Mouse (Mus musculus) heart, postnatal 10 days (tissue): ENCODE data around the gene Rbsn. TPM values are rescaled to one million over a fixed set of nuclear protein-coding genes. Genes with fewer than 3 reads are reported as not detected.
A peak's percentile ranks its signal among the peaks of the same experiment; 100 is the strongest.

ENCODE experiments used
- DNase-seq, 2 experiments: peaks; one replicate each; pipeline ENCODE4 v3.0.0; 2021
- intact Hi-C: fragments of 180-260 bp; cut with DNase I; formaldehyde crosslinking; loops from one replicate; pipeline ENCODE4 v1.15.1; 2025
- total RNA-seq, 2 experiments: library from RNA; stranded (reverse); gene quantifications; 2 replicates each; pipeline ENCODE4 v1.2.3; 2021

Gene Rbsn
- 10 to 100 TPM; 15.2 to 17.4 TPM for total RNA-seq

DNA sequence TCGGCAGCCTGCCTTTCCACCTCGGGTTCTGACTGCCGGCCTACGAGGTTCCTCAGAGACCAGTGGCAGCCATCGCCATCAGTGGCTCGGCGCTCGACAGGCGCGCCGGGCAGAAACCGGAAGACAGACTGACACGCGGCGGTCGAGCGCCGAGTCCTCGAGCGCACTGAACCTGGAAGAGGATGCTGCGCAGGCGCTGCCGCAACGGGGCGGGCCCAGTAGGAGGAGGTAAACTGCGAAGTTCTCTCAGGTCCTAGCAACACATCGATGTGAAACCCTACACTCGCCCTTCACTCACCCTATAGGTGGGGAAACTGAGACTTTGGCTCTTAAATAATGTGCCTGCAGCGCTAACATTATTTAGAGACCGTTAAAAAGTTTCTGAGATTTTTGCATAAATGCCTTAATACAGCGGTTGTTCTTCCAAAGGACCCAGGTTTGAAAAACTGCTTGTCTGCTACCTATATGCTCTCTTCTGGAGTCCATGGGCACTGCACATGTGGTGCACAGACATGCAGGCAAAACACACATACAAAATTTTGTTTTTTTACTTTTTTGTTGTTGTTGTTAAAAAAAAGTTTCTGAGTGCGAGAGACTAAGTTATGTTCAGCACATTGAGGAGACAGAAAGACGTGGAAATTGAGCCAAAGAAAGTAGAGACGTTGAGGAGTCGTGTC lies at the start of gene Rbsn:
Gene Rbsn (minus strand): TSS at position 153 of the 677 bp plus-strand sequence.
- intact Hi-C loops: no loop called here
- DNase-seq: peak; percentile 94 to 96

DNA sequence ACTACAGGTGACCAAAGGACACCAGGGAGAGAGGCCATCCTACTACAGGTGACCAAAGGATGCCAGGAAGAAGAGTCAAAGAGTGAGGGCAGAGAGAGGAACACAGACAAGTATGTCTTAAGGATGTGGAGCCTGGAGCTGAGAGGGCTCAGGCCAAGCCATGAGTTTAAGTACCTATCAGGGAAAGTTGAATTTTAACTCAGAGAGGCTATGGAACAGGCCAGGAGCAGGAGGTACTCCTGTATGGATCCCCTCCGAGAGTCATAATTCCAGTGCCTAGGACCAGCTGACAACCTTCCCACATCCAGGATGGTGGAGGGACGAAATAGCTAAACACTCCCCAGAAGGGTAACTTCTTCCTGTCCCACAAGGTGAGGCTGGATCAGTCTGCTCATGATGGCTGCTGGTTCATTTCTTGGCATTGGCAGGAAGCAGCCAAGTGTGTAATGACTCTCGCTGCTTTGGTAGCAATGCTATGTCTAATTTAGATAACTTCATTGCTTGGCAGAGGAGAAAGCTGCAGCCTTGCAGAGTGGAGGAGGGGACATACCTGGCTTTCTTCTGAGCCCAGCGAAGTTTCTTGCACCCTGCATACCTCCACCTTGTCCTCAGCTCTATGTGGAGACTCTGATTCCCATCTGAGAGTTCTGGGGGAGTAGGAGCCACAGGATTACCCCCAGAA lies 46.6 kb upstream of the Rbsn start:
- no peak for DNase-seq
- intact Hi-C loops: loop anchor here (10.0 kb wide), 1 partner anchor 197 kb away; no protein-coding TSS in a partner anchor

DNA sequence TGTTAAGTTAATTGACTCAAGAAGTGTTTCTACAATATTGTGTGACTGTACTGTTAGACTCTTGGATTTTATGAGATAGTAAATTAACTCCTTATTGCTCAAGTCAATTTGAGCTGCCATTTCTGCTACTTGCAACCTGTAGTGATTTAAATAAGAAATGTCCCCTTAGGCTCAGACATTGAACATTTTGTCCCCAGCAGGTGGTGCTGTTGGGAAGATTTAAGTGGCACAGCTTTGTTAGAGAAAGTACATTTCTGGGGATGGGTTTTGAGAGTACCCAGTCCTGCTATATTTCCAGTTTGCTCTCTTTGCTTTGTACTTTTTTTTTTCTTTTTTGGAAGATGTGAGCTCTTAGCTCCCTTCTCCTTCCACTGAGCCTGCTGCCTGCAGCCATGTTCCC lies 40.6 kb upstream of the Rbsn start:
- DNase-seq: no peak
- intact Hi-C loops: no loop called here

DNA sequence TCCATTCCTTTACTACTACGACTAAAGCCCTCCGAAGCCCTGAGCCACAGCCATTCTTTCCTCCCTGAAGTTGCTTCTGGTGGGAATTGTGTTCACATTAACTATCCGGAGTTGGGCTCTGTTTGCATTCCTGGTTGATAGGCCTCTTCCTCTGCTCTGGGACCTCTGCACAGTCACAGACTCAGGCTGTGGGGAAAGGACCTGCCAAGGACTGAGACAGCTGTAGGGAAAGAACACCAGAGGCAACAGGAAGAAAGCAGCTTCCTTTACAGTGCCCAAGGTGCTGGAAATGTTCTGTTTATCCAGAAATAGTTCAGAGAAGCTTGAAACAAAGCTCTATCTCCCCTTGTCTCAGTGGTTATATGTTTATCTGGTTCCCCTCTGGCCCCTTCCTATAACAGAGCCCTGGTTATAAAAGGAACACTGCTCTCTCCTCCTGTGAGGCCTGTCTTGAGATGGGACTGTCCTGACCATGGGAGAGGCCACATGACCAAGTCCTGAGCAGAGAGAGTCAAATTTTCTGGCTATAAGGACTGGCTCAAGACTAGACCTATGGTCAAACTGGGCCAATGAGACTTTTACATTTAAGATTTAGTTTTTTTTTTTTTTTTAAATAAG lies 38.6 kb upstream of the Rbsn start:
- intact Hi-C loops: no loop called here
- no peak for DNase-seq

DNA sequence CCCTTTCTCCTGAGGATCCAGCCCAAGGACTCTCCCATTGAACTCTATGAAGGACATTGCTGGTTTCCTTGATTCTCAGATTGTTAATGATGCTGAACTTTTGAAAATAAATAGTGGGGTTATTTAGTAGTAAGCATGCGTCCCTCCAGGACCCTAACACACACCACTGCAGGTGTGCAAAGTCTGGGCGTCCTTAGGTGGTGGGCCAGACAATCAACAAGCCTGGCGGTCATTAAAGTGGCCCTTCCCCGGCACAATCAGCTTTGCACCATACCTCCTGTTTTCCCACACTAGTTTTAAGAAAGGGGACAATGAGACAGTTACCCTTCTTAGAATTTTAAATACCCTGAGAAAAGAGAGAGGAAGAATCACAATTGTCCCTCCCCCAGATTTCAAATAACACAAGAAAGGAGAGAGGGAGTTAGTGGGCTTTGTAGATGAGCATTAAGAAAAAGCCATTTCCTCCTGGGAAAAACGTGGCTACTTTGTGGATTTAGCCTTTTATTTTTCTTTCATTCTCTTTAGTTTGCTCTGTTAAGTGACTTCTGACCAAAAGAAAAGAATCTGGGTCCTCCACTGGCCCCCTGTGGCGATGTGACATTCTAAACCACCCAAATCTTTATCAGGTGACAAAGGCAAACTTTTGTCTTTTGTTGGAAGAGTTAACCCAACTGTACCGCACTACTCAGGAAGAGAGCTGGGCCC lies 32.6 kb upstream of the Rbsn start:
- intact Hi-C loops: no loop called here
- DNase-seq: no peak

DNA sequence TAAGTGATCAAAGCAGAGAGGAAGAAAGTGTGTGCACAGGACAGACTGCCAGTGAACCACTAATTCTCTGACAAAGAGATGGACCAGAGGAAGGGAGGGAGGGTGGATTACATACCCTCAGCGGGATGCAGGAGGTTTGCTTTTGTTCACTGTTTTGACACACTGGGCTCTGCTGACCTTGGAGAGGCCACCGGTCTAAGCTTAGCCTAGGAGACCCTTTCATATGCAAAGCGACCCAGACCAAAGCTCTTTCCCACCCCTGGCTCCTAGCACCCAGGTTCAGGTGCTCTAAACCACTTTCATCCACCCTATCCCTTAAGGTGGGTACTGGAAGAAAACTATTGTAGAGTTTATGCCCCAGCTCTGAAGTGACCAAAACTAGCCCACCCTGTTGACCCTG lies 31.6 kb upstream of the Rbsn start:
- no peak for DNase-seq
- intact Hi-C loops: no loop called here

DNA sequence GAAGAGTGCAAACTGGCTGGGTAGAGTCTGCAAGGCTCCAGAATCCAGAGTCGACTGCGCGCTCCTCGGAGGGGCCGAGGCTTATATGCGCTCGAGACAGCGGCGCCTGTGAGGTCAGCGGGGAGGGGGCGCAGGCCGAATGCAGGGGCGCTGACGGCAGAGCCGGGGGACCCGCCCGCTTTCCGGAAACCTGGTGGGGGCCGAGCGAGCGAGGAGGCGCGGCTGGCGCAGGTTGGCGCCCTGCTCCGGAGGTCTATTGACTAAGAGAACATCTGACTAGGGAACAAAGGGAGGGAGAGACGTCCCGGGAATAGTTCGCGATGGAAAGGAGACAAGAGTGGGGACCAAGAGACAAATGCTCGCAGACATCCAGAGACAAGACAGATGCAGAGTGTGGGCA lies 29.9 kb upstream of the Rbsn start, which contains the start of gene Trh:
Gene Trh (minus strand): TSS at position 60 of the 400 bp plus-strand sequence.
- intact Hi-C loops: no loop called here
- no peak for DNase-seq

DNA sequence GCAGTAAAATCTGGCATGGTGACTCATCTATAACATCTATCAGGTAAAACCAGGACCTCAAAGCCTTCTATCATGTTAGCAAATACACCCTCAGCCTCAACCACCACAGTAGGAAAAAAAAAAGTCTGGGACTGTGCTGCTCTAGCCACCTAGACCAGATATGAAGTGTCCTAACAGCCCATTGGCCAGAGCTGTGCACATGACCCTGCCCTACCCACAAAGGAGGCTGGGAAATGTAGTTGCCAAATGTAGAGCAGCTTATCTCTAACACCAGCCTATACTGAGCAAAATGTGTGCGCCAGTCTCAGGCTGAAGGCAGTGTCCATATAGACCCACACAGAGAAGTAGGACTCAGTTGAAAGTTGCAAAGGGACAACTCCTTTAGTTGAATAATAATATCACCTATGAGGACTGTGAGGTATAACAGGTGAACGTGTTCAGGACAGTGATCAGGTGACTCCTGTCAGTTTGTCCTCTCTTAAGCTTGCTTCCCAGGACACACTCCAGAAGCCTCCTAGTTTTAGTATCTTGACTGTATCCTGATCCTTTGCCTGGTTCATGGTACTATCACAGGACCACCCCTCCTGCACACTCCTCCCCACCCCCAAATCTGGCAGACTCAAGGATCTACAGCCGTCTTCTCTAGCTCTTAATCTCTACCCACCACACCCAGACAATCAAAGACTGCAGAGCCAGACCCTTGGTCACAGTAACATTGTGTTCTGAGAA lies 26.6 kb upstream of the Rbsn start:
- DNase-seq: peak; percentile 44 to 52
- intact Hi-C loops: no loop called here

DNA sequence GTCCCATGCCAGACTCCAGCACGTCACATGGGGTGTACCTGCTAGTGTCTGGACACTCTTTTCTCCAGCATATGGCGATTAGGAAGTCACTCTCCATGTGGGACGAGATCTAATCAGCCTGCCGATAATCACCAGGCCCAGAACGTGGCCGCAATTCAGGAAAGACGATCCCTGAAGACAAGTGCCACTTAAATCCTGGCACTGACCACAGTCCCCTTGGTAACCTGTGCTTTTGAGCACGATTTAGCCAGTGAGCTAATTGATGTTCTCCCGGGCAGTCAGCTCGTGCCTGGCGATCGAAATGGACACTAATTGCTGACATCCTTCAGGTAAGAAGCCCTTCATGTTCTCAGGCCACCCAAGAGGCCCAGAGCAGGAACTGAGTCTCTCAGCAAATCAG lies 20.3 kb upstream of the Rbsn start:
- intact Hi-C loops: no loop called here
- DNase-seq: no peak

DNA sequence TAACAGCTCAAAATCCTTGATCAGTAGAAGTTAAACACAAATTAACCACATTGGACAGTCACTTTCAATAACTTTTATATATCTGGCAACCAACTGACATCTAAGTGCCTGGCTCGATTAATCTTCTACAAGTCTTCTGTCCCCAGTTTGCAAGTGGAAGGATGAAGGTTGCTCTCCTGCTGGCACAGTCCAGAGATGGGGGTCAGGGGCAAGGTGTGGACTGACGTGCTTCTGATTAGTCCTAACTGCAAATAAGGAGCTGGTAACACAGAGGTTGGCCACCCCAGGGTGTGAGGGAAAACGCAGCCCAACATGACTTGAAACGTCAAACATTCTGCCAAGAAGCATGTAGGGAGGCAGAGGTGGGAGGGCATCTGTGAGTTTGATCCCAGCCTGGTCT lies 17.0 kb upstream of the Rbsn start:
- DNase-seq: no peak
- intact Hi-C loops: no loop called here

DNA sequence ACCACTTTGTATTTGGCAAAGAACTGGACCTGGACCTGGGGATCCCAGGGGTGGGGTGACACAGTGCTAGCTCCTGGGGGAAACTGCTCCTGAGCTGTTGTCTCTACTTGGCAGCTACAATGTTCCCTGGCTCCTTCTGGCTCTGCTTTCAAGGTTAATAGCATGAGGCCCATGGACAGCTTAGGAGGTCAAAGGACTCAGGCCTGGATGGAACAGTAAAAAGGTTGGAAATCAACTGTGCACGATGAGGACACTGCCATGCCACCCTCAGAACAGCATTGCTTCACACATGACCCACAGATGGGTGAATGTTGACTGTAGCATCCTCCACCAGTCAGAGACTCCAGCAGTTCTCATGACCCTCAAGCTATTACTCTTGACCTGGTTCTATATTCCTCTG lies 16.6 kb upstream of the Rbsn start:
- intact Hi-C loops: no loop called here
- no peak for DNase-seq

DNA sequence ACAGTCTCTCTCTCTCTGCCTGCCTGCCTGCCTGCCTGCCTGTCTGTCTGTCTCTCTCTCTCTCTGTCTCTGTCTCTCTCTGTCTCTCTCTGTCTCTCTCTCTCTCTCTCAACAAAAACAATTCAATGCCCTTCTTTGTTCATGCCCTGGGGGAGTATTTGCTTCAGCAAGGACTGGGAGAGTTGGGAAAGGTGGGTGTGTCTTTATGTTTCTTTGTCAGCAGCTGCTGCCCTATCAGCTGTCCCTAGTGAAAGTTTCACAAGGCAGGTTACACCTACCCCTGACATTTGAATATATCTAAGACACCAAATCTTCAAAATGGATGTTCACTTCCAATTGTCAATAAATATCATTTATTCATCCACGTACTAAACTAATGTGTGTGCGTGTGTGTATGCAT lies 14.9 kb upstream of the Rbsn start:
- intact Hi-C loops: no loop called here
- no peak for DNase-seq

DNA sequence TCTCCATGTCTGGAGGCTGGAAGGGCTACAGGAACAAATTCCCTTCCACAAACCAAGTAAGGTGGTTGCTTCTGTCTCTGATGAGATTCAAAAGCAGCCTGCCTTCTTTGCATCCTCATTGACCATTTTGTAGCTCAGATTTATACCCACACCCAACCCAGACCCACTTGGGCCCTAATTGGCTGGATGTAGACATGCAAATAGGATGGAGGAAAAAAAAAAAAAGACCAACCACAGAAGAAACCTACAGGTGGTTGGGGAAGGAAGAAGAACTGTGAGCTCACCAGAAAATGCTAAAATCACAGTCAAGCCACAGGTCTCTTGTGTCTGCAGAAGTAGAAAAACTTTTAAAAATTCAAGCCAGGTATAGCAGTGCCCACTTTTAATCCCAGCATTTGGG lies 14.4 kb upstream of the Rbsn start:
- intact Hi-C loops: no loop called here
- DNase-seq: no peak

DNA sequence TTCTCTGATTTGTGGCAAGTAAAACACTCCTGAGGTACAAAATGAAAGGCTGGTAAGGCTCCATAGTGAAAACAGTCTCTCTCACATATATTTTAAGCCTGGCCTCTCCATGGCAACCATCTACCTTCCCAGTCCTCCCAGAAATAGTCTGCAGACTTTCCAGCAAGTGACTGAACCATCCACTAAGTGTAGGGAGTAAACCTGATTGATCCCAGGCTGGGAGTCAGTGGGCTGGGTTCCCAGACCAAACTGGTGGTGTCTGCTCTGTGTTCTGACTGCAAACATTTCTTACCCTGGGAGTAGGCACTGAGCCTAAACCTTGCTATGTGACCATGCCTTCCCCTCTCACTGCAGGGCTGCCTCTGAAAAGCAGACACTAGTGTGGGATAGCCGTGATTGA lies 10.3 kb upstream of the Rbsn start:
- intact Hi-C loops: no loop called here
- DNase-seq: no peak

DNA sequence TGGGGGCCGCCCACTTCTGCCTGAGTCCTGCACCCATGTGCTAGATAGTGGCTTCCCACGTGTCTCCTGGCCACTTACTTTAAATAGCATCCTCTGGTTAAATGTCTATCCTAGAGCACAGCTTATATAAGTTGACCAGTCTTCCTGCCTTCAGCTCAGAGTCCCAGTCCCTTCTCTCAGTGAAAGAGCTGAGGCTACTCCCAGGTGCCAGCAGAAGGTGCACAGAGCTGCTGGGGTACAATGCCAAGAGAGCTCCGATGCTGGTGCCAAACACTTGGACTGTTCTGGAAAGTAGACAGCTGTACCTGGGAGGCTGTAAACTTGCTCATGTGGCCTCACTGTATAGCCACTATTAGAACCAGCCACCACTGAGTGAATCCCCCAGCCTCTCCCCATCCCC lies 7.3 kb upstream of the Rbsn start:
- no peak for DNase-seq
- intact Hi-C loops: no loop called here

DNA sequence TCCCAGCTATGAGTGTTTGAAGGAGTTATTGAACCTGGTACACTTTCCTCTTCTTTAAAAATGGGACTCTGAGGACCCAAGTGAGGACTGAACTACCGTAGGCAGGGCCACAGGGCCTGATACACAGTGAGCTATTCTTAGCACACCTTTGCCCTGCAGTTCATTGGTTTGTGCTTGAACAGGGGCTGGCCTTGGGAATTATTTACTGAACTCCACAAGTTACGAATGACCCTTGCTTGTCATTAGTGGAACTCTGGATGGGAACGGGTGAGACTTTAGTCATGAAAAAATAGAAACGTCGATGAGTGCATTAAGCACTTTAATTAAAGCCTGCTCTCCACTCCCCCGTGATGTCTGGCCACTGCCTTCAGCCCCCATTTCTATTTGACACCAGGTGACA lies 6.9 kb upstream of the Rbsn start:
- DNase-seq: no peak
- intact Hi-C loops: no loop called here

DNA sequence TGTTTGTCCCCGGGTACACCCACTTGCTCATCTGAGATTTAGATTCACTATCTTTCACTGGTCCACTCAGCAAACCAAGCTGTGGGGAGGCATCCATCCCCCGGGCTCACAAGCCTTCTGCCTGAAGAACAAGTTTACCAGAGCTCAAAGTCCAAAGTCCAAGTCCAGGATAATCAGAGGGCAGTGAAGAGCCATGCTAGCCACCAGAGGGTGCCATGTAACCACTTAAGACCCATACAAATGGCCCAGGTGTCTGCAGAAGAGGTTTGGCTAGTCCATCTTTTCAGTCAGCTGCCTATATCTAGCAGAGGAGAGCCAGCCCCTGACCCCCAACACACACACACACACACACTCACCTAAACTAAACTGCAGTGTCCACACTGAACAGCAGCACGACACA lies 4.7 kb upstream of the Rbsn start:
- peak; percentile 39 to 58 for DNase-seq
- intact Hi-C loops: loop anchor here (1.0 kb wide), 1 partner anchor 50 kb away; no protein-coding TSS in a partner anchor

DNA sequence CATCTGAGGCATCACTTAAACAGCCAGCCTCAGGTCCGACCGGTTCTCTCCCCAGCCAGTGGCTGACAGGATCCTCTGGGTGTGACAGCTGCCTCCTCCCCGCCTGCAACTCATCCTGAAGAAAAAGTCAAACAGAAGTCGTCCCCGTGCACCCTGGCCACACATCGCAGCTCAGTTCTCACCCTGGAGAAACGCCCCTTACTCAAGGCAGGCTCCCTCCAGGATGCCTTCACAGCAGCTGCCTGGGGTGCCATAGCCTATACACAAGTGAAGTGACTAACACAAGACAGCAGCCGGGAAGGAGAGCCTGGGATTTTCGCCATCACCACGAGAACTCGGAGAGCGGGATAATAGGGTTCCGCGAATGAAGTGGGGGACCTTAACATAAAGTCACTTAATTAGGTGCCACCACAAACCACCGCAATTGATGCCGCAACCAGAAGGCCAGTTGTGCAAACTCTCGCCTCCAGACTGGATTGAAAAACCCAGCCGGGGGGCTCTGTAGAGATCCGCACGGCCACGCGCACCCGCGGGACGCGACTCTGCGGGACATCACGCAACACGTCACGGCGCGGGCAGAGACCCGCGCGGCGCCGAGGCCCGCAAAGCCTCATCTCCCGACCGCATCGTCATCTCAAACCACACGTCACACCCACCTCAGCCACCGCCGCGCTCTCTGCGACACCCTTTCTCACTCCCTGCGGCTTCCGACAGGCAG lies 511 bp downstream of the Rbsn start:
- intact Hi-C loops: no loop called here
- DNase-seq: peak in 1 of 2 experiments; percentile 13

DNA sequence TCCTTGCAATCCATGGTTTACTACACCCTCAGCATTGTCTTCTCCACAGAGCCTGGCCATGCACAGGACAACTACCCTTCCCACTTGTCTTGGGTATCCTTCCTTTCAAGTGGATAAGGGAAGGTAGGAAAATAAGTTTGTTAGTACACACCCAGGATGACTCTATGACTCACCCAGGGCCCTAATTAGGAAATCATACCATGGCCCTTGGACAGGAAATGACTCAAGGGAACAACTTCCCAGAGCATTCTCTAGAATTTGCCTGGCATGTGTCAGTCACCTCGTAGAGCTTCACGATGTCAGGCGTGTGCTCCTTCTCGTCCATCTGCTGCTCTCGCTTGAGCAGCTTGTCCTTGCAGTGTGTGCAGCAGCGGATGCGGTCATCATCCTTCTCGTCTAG lies 15.3 kb downstream of the Rbsn start:
- intact Hi-C loops: no loop called here
- DNase-seq: no peak

DNA sequence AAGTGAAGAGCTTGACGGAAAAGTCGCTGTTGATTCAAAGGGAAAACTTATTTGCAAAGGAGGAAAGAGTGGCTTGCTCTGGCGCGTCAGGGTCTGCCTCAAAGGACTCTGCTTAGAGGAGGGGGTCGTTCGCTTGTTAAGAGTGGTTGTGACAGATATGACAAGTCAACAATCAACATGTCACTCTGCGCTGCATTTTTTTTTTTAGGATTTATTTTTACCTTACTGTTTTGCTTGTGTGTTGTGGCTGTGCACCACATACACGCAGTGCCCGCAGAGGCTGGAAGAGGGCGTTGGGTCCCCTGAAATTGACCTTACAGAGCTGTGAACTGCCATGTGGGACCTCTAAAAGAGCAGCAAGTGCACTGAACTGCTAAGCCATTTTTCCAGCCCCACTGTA lies 30.5 kb downstream of the Rbsn start:
- intact Hi-C loops: no loop called here
- DNase-seq: peak in 1 of 2 experiments; percentile 21
